Mouse (Mus musculus): ENCODE measurements around the gene Fzd7.

- no peak for TF ChIP-seq POLR2A (IDR thresholded peaks at IDR 0.05; ENCODE audit: insufficient read length, low read depth)
- TF ChIP-seq TCF12 (IDR thresholded peaks at IDR 0.05; ENCODE audit: insufficient read depth, poor library complexity, severe bottlenecking): no peak
- peak in 1 of 3 experiments; percentile 7 for TF ChIP-seq MYOD1 (IDR thresholded peaks at IDR 0.05; ENCODE audit: control insufficient read depth in 1 of 3, insufficient read length in 2 of 3, low read depth in 2 of 3)
- TF ChIP-seq POLR2AphosphoS2 (IDR thresholded peaks at IDR 0.05; ENCODE audit: insufficient read length, low read depth): peak; percentile 11
- no peak for TF ChIP-seq USF1 (IDR thresholded peaks at IDR 0.05; ENCODE audit: low read depth)
- no peak for TF ChIP-seq TCF3 (IDR thresholded peaks at IDR 0.05; ENCODE audit: insufficient read length, low read depth)
- no peak for TF ChIP-seq MAX (IDR thresholded peaks at IDR 0.05; ENCODE audit: low read depth)
- TF ChIP-seq CEBPB (IDR thresholded peaks at IDR 0.05; ENCODE audit: insufficient read depth, poor library complexity, severe bottlenecking): no peak
These were observed 5.4 kb downstream of the Fzd7 start for GRCm38 (mm10) chr1:59487651-59488051.
